Mouse (Mus musculus) ovary, postnatal 14 days (tissue): ENCODE results near the gene Mobp.

Experiments used
- DNase-seq: peaks from one replicate; pipeline ENCODE4 v3.0.0; 2022; ENCODE audit warnings: low spot score

The Mobp gene

DNA sequence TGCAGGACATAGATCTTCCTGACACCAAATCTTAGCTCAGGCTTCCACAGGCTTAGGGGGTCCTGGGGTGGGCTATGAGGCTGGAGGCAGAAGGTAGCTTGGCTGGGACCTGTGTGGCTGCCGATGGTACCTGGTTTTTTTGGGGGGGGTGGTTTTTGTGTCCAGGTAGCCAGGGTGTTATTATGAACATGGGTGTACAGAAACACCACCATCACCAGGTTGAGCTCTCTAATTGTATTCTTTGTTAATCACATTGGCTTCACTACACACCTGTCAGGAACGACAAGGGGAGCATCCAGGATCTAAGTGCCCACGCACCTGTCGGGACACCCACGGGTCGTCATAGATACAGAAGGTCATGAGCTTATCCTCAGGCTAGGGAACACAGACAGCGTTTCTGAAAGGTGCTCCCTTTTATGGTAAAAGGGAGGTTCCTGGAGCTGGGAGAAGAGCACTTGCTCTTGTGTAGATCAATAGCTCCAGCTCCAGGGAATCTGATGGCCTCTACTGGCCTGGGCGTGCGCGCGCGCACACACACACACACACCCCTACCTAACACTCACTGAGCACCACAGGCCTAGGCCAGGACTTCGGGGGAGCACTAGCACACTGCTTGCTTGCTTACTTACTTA lies 14.9 kb upstream of the Mobp start:
- no peak for DNase-seq

DNA sequence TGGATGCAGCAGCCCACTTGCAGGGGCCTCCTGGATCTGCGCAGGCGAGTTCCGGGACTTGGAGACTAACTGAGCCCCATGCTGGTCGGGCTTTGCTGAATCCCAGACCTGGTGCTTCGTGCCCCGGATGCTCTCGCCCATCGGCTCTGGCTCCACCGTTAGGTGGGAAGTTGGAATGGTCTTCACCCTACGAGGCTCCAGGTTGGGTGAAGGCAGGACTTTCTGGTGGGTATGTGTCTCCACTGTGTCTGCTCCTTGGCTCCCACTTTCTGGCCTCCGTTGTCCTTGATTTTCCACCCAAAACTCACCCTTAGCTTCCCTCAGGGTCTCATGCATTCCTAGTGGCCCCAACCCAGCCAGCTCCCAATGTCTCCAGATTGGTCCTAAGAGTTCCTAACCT lies 14.1 kb upstream of the Mobp start:
- no peak for DNase-seq

DNA sequence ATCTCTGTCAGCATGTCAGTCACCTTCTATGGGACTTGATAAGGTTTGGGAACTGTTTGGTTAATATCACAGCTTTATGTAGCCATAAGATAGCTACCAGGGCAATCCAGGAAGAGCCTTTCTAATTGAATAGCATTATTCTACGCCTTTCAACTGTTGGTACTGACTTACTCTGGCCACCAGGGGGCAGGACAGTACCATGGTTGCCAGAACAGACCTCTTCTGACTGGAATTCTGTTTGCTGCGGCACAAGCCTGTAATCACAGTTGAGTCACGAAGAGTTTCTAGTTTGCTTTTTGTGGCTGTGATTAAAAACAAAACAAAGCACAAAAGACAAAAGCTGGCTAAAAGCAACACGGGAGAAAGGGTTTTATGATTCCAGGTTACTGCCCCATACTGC lies 8.9 kb upstream of the Mobp start:
- DNase-seq, result peak; percentile 67

DNA sequence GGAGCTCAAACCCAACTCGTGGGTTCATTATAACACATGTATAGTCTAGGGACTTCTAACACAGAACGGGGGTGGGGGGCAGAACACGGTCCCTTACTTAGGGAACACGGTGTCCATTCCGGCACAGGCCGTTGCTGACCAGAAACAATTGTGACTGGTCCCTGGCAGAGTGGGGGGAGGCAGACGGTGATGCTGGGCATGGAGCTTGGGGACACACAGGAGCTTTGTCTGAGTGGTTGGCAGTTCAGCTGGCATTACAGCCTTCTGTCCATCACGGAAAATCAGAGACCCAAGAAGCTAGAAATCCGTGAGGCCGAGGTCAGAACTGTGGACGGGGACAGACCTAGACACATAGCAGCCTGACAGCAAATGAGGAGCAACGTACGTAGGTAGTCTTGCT lies 5.0 kb upstream of the Mobp start:
- DNase-seq, result no peak

DNA sequence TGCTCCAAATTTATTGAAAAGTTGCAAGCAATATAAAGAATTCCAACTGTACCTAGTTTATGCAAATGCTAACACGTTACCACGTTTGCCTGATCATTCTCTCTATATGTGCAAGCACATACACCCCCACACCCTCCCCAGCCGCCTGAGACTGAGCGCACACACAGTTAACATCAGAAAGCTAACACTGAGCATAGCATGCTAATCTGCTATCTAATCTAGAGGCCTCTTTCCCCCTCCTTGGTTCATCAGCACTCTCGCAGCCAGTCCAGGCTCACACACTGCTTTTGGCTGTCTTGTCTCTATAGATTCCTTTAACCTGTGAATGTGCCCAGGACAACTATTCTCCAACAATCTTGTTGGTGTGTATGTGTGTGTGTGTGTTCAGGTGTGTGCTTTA lies 1.6 kb downstream of the Mobp start:
- no peak for DNase-seq

DNA sequence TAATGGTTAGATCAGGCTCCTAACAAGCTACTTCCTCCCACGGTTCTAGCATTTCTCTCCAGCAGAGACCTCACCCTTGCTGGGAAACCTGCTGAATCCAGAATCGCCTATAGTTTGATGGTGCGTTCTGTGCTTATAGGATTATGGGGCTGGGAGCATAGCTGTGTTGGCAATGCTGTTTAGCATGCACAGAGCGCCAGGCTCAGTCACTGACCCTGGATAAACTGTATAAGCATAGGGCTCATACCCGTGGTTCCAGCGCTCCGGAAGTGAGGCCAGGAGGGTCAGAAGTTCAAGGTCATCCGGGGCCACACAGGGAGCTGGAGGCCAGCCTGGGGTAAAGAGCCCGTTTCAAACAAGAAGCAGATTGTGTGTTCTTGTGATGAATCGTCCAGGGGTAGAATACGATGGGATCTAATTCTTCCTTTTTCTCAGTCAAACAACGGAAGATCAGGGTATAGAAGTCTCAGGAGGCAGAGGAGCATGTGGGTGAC lies 2.4 kb downstream of the Mobp start:
- DNase-seq, result no peak

DNA sequence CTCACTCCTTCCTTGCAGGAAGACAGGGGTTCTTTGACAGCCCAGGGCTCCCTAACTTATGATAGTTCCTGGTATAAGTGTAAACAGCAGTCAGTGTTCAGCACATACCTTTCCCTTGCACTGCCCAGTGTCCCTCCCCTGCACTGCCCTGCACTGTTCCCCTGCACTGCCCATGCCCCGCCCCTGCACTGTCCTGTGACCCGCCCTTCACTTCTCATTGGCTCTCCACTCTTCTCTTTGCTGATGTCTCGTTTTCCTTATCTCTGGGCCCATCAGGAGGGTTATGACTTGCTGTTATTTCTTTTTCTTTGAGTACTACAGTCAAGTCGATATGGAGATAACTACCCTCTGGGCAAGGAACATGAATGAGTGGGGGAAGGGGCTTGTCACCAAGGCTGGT lies 8.5 kb downstream of the Mobp start:
- DNase-seq, result no peak

DNA sequence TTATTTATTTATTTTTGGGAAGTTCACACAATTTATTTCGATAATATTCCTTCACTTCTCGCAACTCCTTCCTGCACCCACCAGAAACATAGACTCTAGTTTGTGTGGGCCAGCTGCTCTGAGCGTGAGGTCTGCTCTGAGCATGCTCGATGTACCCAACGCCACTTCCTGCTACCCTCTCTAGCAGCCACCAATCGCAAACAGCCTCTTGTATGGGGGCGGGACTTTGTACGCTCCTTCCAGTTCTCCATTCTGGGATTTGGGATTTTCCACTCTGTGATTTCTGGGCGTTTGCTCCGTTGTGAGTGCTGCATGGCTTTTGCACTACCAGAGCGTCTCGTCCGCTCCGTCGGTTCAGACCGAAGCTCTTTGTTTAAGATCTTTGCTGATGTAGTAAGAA lies 14.4 kb downstream of the Mobp start:
- no peak for DNase-seq

DNA sequence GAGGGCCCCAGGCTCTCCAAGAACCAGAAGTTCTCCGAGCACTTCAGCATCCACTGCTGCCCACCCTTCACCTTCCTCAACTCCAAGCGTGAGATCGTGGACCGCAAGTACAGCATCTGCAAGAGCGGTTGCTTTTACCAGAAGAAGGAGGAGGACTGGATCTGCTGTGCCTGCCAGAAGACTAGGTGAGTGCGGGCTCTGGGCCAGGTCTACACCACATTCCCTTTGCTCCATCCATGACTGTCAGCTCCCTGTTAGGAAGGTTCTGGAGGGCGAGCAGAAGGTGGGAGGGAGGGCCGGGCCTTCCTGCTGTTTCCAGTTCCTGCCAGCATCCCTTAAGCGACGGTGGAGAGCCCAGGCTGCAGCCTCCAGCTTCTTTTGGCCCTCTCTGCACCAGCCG lies 18.3 kb downstream of the Mobp start:
- DNase-seq, result no peak

DNA sequence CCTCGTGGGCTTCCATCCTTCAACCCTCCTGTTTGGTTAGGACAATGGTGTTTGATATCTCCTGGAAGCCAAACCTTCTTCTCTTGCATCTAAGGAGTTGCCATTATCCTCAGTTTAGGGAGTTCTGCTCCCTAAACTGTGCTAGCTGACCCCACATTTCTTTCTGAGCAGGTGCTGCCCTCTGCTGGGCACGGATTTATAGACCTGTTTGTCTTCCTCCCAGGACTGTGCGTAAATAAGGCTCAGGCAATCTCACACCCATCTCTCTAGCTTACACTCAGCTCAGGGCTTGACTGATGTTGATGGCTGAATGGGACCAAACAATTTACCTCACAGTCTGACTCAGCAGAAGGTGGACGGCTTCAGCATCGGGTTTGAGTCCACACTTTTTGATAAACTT lies 21.8 kb downstream of the Mobp start:
- DNase-seq, result peak; percentile 54

DNA sequence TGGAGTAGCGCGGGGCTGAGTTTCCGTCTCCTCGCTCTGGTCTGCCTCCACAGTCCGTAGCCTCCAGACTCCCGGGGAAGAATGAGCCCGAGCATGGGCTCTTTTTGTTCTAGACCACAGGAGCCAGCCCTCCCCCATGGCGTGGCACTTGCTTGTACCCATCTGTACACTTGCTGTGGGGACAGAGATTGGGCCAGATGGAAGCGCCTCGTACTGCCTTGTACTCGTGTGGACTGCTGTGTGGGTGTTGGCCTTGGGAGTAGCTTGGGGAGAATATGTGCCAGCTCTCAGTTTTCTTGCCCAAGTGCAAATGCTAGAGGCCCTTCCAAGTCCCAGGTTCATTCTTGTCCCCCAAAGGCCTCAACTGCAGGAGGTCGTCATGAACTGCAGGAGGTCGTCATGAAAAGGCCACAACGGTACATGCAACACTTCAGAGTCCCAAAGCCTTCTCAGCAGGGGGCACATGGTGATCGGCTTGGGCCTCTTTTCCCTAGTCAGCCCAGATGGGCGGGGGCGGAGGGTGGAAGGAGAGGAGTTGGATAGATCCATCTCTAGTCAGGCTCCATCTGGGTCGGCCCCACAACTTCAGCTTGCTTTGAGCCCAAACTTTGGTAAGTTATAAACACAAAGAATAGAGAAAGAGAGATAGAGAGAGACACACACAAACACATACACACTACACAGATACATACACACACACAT lies 25.1 kb downstream of the Mobp start:
- no peak for DNase-seq

DNA sequence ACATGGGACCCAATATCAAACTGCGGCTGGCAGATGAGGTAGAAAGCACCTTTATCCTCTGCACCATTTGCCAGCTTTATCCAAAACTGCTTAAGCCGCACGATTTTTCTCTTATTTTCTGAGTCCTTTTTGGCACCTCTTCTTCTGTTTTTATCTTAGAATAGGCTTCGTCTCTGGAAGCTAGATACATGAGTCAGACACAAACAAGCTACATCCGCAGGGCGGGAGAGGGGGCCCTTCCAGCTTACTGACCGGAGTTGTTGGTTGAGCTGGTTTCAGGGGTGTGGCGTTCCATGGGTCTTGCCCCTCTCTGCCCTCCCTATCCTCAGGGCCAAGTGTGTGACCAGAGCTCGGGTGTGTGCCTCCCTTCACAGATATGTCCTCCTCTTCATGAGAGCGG lies 29.3 kb downstream of the Mobp start:
- DNase-seq, result no peak

DNA sequence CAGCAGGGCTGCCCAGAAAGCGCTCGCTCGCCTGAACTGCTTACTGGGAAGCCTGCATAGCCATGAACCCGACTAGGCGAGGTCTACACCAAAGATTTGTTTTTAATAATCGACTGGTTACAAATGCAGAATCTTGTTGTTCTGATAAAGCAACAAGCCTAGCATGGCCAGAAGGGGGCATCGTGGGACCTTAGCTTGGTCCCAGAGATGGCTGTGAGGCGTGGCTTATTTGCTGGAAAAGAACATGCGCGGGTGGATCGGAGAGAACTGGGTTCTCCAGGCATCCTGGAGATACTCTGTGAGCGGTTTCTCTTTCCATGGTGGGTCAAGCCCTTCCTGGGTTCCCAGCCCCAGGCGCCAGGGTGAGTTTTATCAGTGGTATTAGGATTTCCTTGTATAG lies 35.0 kb downstream of the Mobp start:
- peak; percentile 39 for DNase-seq

DNA sequence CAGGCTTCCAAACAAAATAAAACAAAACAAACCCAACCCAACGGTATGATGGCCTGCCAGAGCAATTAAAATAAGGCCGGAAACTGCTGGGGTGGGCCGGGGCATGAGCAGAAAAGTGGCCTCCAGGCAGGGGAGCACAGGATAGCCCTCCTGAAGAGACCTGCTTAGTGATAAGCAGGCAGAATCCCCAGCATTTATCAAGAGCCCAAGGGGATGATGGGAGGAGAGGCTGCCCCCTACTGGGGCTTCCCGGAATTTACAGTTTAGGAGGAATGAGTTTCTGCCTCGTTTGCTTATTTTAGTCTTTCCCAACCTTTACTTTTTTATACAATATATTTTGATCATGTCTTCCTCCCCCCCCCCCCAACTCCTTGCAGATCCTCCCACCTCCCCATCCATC lies 37.3 kb downstream of the Mobp start:
- no peak for DNase-seq

DNA sequence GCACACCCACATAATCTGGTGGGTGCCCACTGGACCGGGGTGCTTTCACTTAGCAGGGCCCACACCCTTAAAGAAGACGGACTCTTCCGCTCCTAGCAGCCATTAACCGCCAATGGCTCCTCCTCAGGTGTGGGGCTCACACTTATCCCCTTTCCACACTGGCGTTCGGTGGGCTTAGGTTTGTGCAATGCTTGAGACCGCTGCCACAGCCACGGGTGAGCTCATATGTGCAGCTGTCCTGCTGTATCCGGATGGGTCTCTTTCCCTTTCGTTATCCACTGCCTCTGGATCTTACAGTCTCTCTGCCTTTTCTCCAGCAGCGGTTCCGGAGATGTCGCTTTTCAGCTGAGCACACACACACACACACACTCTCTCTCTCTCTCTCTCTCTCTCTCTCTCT lies 41.4 kb downstream of the Mobp start:
- DNase-seq, result no peak

DNA sequence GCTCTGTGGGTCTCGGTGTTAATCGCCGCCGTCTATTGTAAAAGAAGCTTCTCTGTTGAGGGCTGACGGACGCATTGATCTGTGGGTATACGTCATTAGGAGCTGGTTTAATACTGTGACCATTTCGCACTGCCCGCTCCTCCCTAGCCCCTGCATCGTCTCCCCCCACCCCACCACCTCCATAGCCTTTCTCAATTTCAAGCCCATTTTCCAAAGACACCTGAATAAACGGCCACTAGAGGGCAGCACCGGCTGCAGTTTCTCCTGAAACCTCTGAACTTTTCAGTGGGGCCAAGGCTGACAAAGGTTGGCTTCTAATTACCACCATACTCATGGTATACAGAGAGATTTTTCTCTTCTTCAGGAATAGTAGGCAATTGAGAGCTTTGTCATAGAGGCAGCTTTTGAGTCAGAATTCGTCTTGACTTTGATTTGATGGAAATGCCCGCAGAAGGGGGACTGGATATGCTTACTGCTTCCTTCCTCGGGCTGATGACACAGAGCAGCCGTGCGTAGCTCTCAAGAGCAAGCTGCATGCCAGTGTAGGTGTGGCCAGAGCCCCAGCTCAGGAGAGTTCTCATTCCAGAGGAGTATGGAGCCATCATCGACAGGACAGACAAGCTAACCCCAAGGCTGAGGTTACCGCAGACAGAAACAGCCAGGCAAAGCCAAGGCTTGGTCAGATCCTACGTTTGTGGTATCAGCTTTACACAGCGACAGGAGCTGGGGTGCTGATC lies 42.0 kb downstream of the Mobp start:
- DNase-seq, result peak; percentile 81

DNA sequence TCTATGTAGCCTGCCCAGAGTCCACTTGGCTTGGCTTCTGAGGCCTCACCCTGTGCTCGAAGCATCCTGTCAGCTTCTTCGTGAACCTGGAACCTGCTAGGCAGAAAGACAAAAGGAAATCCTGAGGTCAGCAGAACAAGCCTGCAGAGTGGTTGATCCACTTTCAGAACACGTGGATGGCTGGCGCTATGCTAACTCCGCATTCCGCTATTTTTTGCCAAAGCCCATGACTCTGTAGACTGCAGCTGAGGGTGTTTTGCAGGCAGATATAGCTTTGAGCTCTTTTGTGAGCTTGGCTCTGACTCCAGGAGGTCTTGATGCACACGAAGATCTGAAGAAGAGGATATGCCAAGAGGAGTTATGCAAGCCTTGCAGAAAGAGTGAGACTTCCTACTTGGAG lies 43.2 kb downstream of the Mobp start:
- no peak for DNase-seq

DNA sequence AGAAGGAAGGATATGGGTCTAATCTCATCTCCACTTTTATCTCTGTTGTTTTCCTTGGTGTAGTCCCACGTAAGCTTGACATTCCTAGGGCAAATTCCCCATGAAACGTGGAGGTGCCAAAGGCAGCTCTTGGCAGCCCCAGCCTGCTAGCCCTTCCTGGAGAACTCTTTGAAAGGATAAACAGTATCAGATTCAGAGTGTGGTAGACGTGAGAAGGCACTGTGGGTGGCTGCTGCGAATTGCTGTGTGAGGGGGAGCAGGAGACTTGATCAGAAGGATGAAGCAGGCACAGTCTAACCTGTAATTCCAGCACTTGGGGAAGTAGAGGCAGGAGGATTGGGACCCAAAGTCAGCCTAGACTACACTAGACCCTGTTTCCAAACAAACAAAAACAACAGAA lies 51.4 kb downstream of the Mobp start:
- DNase-seq, result no peak

DNA sequence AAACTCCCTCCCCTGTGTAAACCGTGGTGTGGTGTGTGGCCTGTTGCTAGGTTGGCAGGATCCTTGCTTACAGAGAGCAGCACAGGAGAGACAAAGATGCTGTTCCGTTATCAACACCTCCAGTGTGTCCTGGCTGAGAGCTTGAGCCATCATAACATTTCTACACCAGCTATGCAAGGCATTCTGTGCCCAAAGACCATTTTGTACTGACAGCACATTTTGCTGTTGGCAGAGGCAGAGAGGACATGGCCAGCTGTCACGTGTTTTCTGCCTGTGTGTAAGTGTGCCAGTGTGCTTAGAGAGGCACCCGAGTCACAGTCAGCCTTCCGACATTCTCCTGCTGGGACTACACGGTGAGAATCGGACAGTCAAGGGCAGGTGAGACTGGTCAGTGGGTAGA lies 52.2 kb downstream of the Mobp start:
- DNase-seq, result no peak

DNA sequence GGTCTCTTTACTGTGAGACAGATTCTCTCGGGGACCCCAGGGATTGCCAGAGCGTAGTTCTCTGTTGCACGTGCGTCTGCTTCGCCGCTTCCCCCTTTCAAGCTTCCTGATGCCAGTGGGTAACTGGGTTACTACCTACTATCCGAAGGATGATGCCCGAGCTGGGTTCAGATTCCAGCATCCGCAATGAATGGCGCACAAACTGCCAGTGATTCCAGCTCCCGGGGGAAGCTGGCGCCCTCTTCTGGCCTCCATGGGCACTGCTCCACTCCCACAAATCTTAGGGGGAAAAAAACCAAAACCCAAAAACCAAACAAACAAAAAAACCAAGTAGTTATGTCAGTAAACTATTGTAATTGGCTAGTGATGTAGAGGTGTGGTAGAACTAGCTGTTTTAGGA lies 53.2 kb downstream of the Mobp start:
- DNase-seq, result no peak

DNA sequence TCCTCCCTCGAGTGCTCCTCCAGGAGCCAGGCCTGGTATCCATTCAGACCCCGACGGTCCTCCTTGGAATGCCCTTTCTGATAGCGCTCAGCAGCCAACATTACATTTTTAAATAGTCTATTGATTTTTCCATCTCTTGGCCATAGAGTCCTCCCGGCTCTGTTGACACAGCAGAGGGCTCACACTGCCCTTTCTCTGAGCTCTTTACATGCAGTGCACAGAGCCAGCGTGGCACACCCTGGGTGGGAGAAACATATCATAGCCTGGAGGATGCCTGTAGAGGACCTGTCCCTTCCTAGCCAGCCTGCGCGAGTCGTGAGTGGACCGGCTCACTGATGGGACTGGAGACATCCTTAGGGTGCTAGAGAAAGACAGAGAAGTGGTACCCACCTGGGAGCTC lies 54.4 kb downstream of the Mobp start:
- DNase-seq, result no peak

DNA sequence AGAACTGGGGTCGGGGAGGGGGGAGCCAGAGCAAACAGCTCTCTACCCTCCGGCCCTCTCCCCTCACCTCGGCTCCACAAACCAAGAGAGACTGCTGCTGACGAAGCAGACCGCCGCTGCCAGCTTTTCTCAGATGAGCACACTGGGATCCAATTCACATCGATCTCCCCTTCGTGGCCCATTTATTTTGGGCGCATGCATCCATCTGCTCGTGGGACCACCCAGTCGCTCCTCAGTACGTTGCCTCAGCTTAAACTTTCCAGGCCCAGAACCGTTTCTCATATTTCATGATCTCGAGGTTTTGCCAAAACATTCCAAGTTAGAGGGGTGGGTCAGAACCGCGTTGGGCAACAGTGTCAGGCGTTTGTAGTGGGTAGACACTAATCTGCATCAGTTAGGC lies 57.4 kb downstream of the Mobp start:
- DNase-seq, result no peak

DNA sequence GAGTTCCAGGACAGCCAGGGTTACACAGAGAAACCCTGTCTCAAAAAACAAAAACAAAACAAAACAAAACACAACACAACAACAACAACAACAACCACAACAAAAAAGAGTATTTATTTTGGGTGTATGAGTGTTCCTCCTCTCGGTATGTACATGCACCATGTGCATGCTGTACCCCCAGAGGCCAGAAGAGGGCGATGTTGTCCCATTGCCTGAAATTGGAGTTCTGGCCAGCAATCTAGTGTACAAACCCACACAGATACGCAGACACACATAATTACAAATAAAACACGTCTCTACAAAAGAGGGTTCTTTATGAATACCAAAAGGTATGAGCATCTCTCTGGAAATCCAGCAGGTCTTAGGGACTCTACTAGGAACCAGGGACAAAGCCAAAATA lies 60.6 kb downstream of the Mobp start:
- DNase-seq, result no peak
